Mouse (Mus musculus) G1E (cell line): ENCODE results near the gene Fam185a.

Experiments
- CTCF ChIP-seq: IDR thresholded peaks from 2 replicates; pipeline ENCODE4 v1.5.1; 2012; ENCODE audit warnings: low read depth, low read length, inconsistent platforms, mixed read lengths
- GATA1 ChIP-seq: IDR thresholded peaks from 2 replicates; pipeline ENCODE4 v1.6.1; 2012; ENCODE audit warnings: borderline replicate concordance, low read length, inconsistent platforms, mixed read lengths
- TAL1 ChIP-seq: conservative IDR thresholded peaks from 2 replicates; pipeline ENCODE4 v1.6.1; 2012; ENCODE audit warnings: low read depth, low read length, inconsistent platforms, mixed read lengths

DNA sequence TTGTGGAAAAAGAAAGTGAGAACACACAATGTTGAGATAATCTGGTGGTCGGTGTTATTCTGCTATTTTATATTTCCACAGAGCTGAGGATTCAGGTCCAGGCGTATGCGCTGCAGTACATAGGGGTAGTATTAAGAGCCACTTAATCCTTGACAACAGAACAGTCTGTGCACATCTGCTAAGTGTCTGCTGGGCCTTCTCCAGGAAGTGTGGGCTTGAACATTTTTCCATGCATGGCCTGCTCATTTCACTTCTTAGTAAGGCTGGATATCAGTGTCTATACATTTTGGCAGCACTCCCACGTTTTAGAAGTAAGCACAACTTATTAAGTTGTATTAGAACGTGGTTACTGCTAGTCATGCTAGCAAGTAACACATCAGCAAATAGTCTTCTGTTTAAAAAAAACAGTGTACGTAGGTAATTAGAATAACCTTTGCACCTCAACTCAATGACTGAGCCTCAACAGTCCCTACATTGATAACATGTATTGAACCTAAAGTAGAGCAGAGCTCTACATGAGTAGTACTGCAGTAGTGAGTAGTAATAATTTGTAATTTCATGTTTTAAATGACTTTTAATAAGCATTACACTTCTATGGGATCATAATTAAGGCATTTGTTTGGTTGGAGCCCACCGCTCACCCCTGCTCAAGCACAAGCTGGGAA lies 14.8 kb downstream of the Fam185a start:
- TF ChIP-seq CTCF (no peak), GATA1 (no peak), TAL1 (no peak)
